Mouse (Mus musculus) embryonic facial prominence, embryonic 10.5 days (tissue): ENCODE measurements around the gene Pfn2. TPM values are rescaled to one million over a fixed set of nuclear protein-coding genes. Genes with fewer than 3 reads are reported as not detected.
A peak's percentile ranks its signal among the peaks of the same experiment; 100 is the strongest.
"Not testable (repeated sequence)": the region's sequence is repeated elsewhere in the genome, so short reads cannot be mapped to it uniquely, and the experiment has no call there.

Source experiments
- DNase-seq: peaks from one replicate; pipeline ENCODE4 v3.0.0-alpha.2; 2017; ENCODE audit warnings: low spot score
- H3K27ac ChIP-seq: fragments of 300-500 bp; sonication (generic); replicated peaks from 2 replicates; pipeline ENCODE4 v1.5.1; 2016; ENCODE audit warnings: mild to moderate bottlenecking
- H3K27me3 ChIP-seq: fragments of 300-500 bp; sonication (generic); replicated peaks from 2 replicates; pipeline ENCODE4 v1.6.1; 2016; ENCODE audit warnings: low read depth, mild to moderate bottlenecking; ENCODE audit not compliant: poor library complexity, severe bottlenecking
- H3K36me3 ChIP-seq: fragments of 300-500 bp; sonication (generic); replicated peaks from 2 replicates; pipeline ENCODE4 v1.6.1; 2016; ENCODE audit warnings: mild to moderate bottlenecking, moderate library complexity
- H3K4me1 ChIP-seq: fragments of 300-500 bp; sonication (generic); 2 replicates; pipeline ENCODE4 v1.6.1; 2016
- H3K4me3 ChIP-seq: fragments of 300-500 bp; sonication (generic); 2 replicates; pipeline ENCODE4 v1.5.1; 2016; ENCODE audit warnings: mild to moderate bottlenecking, moderate library complexity
- H3K9me3 ChIP-seq: fragments of 300-500 bp; sonication (generic); 2 replicates; pipeline ENCODE4 v1.6.1; 2016; ENCODE audit warnings: mild to moderate bottlenecking
- WGBS: fragments of 180-500 bp; shearing (Covaris S2); methylation state at CpG from one replicate; pipeline ENCODE4 v1.1.7; 2016; 5-methylcytosine and 5-hydroxymethylcytosine counted together
- polyA plus RNA-seq: library from polyadenylated mRNA; unstranded; fragments of >200 nt; fragmentation: Nextera tagmentation; extraction: Ambion mirVana; gene quantifications from 2 replicates; pipeline ENCODE4 v1.2.1, GENCODE M21; 2016

The Pfn2 gene
- polyA plus RNA-seq, result 126 and 137 TPM in 2 replicates

GRCm38 (mm10) chr3:57847760-57848185 lies at the start of gene Pfn2:
Gene Pfn2 (minus strand): TSS chr3:57848079.
- no peaks in the 10 kb centered on the region for H3K9me3 ChIP-seq
- WGBS, result under 1% methylated on average over 51 of the region's 52 CpGs
- H3K4me3 ChIP-seq, result peak within 1 kb of the TSS; percentile 93
- H3K27me3 ChIP-seq, result no peaks in the 10 kb centered on the region
- peak; percentile 91 for DNase-seq
- H3K27ac ChIP-seq, result peak within 1 kb of the TSS; percentile 96
- H3K36me3 ChIP-seq, result peaks cover 18% of the 10 kb centered on the region
- peaks cover 19% of the 10 kb centered on the region for H3K4me1 ChIP-seq

DNA sequence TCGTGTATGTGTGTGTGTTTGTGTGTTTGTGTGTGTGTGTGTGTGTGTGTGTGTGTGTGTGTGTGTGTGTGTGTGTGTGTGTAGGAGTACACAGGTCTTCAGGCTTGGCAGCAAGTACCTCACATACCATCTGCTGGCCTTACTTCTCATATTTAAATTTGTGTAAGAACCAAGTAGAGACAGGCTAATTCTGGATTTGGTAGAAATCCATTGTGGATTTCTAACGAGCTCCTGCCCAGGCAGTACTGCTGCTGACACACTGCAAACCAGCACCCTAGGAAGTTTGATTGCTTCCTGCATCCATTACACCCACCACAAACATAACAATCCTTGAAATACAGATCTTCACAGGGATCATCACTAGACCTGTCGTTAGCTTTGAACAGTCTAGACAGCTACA lies 35.1 kb upstream of the Pfn2 start:
- DNase-seq, result no peak
- Histone ChIP-seq H3K4me3 (no peak overlapping the region), H3K4me1 (no peaks in the 10 kb centered on the region), H3K27me3 (no peaks in the 10 kb centered on the region), H3K36me3 (no peaks in the 10 kb centered on the region), H3K9me3 (no peaks in the 10 kb centered on the region), H3K27ac (no peak overlapping the region)
- 83% methylated on average over 3 of the region's 3 CpGs for WGBS

DNA sequence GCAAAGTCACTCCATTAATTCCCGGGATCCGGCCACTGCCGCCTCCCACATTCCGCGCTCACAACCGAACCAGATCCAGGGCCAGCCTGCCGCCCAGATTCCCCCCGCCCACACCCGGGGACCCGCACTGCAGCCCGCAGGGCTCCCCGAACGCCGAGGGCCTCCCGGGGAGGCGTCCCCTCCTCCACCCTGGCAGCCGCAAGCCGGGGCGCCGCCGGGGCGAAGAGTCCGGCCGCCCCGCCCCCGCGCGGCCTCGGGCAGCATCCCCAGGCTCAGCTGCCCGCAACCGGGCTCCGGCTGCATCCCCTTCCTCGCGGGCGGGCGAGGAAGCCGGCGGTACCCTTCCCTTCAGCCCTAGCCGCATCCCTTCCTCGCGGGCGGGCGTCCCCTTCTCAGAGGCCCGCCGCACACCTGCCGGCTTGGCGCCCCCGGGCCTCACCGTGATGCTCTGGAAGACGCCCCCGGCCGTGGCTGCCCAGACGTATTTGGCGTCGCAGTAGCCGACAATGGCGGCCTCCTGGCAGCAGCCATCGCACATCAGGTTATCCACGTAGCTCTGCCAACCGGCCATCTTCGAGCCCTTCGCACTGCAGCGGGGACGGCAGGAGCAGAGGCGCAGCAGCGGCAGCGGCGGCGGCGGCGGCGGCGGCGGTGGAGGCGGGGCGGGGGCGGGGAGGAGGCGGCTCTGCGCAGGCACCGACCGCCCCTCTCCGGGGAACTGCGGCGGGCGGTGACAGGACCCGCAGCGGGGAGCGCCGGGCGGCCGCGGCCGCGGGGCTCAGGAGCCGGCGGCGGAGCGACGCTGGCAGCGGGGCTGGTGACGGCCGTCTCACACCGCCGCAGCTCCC lies 743 bp downstream of the Pfn2 start:
- peak; percentile 87 for DNase-seq
- H3K36me3 ChIP-seq, result peaks cover 24% of the 10 kb centered on the region
- H3K4me1 ChIP-seq, result peaks cover 19% of the 10 kb centered on the region
- H3K9me3 ChIP-seq, result no peaks in the 10 kb centered on the region
- no peaks in the 10 kb centered on the region for H3K27me3 ChIP-seq
- H3K27ac ChIP-seq, result peak overlapping the region; percentile 96
- peak overlapping the region; percentile 93 for H3K4me3 ChIP-seq
- WGBS, result under 1% methylated on average over 104 of the region's 104 CpGs

GRCm38 (mm10) chr3:57846662-57846911 lies 1.3 kb downstream of the Pfn2 start:
- Histone ChIP-seq H3K4me1 (peaks cover 19% of the 10 kb centered on the region), H3K36me3 (peaks cover 29% of the 10 kb centered on the region), H3K4me3 (peak overlapping the region; percentile 93), H3K9me3 (no peaks in the 10 kb centered on the region), H3K27ac (peak overlapping the region; percentile 96), H3K27me3 (no peaks in the 10 kb centered on the region)
- 1% methylated on average over 9 of the region's 9 CpGs for WGBS
- DNase-seq, result no peak

DNA sequence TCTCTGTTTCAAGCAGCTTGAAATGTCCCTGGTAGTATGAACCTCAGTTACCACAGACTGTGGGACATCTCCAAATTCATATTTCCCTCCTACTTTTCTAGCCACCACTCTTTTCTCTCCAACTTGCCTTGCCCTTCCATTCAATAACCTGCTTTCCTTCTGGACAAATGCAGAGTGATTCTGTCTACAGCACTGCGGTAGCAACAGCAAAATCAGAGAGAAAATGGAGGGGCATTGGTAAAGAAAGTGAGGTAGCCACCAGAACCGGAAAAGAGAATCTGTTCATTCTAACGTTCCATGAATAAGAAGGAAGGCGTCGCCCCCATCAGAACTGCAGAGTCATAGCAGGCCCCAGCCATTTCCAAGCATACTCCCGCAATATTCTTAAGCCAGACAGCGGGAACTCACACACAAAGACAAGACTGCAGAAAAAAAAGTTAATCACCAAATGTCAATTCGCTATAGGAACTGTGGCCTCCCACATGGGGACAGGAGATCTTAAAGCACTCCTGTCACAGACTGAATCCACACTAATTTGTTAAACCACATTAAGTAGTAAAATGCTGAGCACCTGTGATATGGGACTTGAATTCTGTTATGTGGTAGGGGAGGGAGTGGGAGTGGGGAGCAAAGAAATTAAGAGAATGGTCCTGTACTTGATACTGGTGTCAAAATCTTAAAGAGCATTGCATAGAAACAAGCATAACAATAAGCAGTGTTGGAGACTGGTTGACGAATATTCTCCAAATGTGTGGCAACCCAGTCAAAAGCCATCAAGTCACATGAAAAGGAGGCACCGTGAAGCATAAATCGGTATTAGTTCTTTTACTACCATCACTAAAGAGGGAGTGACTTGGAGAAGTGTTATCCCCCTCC lies 1.9 kb downstream of the Pfn2 start:
- DNase-seq, result peak; percentile 41
- 21% methylated on average over 11 of the region's 11 CpGs for WGBS
- H3K27me3 ChIP-seq, result no peaks in the 10 kb centered on the region
- H3K9me3 ChIP-seq, result no peaks in the 10 kb centered on the region
- H3K4me3 ChIP-seq, result peak overlapping the region; percentile 93
- peaks cover 19% of the 10 kb centered on the region for H3K4me1 ChIP-seq
- H3K27ac ChIP-seq, result peak overlapping the region; percentile 96
- peaks cover 34% of the 10 kb centered on the region for H3K36me3 ChIP-seq

GRCm38 (mm10) chr3:57843775-57844174 lies 4.1 kb downstream of the Pfn2 start:
- H3K4me3 ChIP-seq, result no peak overlapping the region
- H3K4me1 ChIP-seq, result peaks cover 19% of the 10 kb centered on the region
- no peak overlapping the region for H3K27ac ChIP-seq
- no peak for DNase-seq
- H3K36me3 ChIP-seq, result peaks cover 54% of the 10 kb centered on the region
- no peaks in the 10 kb centered on the region for H3K27me3 ChIP-seq
- H3K9me3 ChIP-seq, result no peaks in the 10 kb centered on the region; the same call in 1 of the 2 replicates

- Histone ChIP-seq H3K4me1 (no peaks in the 10 kb centered on the region), H3K9me3 (no peaks in the 10 kb centered on the region; the same call in 1 of the 2 replicates), H3K27ac (no peak overlapping the region), H3K4me3 (no peak overlapping the region), H3K27me3 (no peaks in the 10 kb centered on the region), H3K36me3 (peaks cover 36% of the 10 kb centered on the region)
- DNase-seq, result no peak
- 93% methylated on average over 4 of the region's 4 CpGs for WGBS
These were observed 11.0 kb downstream of the Pfn2 start for GRCm38 (mm10) chr3:57836911-57837310.

DNA sequence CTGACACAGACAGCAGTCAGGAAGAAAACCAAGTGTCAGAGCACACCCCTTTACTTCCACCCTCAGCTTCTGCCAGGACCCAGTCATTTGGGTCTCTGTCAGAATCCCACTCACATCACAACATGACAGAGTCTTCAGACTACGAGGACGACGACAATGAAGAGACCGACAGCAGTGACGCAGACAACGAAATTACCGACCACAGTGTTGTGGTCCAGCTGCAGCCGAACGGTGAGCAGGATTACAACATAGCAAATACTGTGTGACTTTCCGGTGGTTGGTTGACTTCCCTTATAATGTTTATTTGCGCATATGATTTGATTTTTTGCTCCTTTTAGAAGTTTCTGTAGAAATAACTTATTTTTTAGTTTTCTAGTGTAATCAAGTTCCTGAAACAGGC lies 14.3 kb downstream of the Pfn2 start:
- H3K27ac ChIP-seq, result no peak overlapping the region
- H3K27me3 ChIP-seq, result no peaks in the 10 kb centered on the region
- 94% methylated on average over 11 of the region's 11 CpGs for WGBS
- no peak overlapping the region for H3K4me3 ChIP-seq
- H3K4me1 ChIP-seq, result no peaks in the 10 kb centered on the region
- no peak for DNase-seq
- H3K9me3 ChIP-seq, result no peaks in the 10 kb centered on the region
- peaks cover 16% of the 10 kb centered on the region; the same call in 1 of the 2 replicates for H3K36me3 ChIP-seq

- H3K27ac ChIP-seq, result no peak overlapping the region
- peaks cover 20% of the 10 kb centered on the region; the same call in 1 of the 2 replicates for H3K36me3 ChIP-seq
- no peaks in the 10 kb centered on the region for H3K4me1 ChIP-seq
- no peak overlapping the region for H3K4me3 ChIP-seq
- no peaks in the 10 kb centered on the region for H3K27me3 ChIP-seq
- WGBS, result 96% methylated on average over 3 of the region's 3 CpGs
- H3K9me3 ChIP-seq, result no peaks in the 10 kb centered on the region
- DNase-seq, result no peak
These were observed 22.0 kb downstream of the Pfn2 start for GRCm38 (mm10) chr3:57825866-57826265.

- Histone ChIP-seq H3K4me1 (no peaks in the 10 kb centered on the region), H3K4me3 (no peak overlapping the region), H3K36me3 (no peaks in the 10 kb centered on the region), H3K9me3 (no peaks in the 10 kb centered on the region), H3K27me3 (no peaks in the 10 kb centered on the region), H3K27ac (no peak overlapping the region)
- no peak for DNase-seq
- 83% methylated on average over 6 of the region's 6 CpGs for WGBS
These were observed 32.4 kb downstream of the Pfn2 start for GRCm38 (mm10) chr3:57815447-57815846.

- H3K27me3 ChIP-seq, H3K27ac ChIP-seq, H3K9me3 ChIP-seq, DNase-seq, H3K4me1 ChIP-seq, H3K36me3 ChIP-seq, H3K4me3 ChIP-seq: not testable (repeated sequence)
- WGBS, result 82% methylated on average over 6 of the region's 6 CpGs
These were observed 52.8 kb downstream of the Pfn2 start for GRCm38 (mm10) chr3:57795071-57795470.
